Mouse (Mus musculus): ENCODE data around the gene Pmfbp1.
A peak's percentile ranks its signal among the peaks of the same experiment; 100 is the strongest.
"Not testable (repeated sequence)": the region's sequence is repeated elsewhere in the genome, so short reads cannot be mapped to it uniquely, and the experiment has no call there.

The Pmfbp1 gene

GRCm38 (mm10) chr8:109493727-109494126, at the start of gene Pmfbp1:
Gene Pmfbp1 (plus strand): TSS chr8:109494027.
- DNase-seq: no peak

GRCm38 (mm10) chr8:109446896-109447295, 46.9 kb upstream of the Pmfbp1 start:
- not testable (repeated sequence) for DNase-seq

GRCm38 (mm10) chr8:109451000-109451399, 42.8 kb upstream of the Pmfbp1 start:
- DNase-seq: no peak

GRCm38 (mm10) chr8:109455113-109455512, 38.7 kb upstream of the Pmfbp1 start:
- no peak for DNase-seq

- DNase-seq: no peak
These were observed 36.4 kb upstream of the Pmfbp1 start for GRCm38 (mm10) chr8:109457387-109457786.

GRCm38 (mm10) chr8:109458580-109458979, 35.2 kb upstream of the Pmfbp1 start:
- peak; percentile 35 to 39 for DNase-seq

GRCm38 (mm10) chr8:109463075-109463474, 30.8 kb upstream of the Pmfbp1 start:
- no peak for DNase-seq

GRCm38 (mm10) chr8:109463677-109464313, 30.0 kb upstream of the Pmfbp1 start:
- peak in 1 of 2 experiments; percentile 5 for DNase-seq

GRCm38 (mm10) chr8:109464451-109464891, 29.4 kb upstream of the Pmfbp1 start:
- peak; percentile 19 to 26 for DNase-seq

GRCm38 (mm10) chr8:109465056-109465455, 28.8 kb upstream of the Pmfbp1 start:
- DNase-seq: peak in 1 of 2 experiments; percentile 3

- DNase-seq: no peak
These were observed 28.1 kb upstream of the Pmfbp1 start for GRCm38 (mm10) chr8:109465761-109466160.

GRCm38 (mm10) chr8:109467516-109467915, 26.3 kb upstream of the Pmfbp1 start:
- no peak for DNase-seq

GRCm38 (mm10) chr8:109468112-109468511, 25.7 kb upstream of the Pmfbp1 start:
- no peak for DNase-seq

GRCm38 (mm10) chr8:109471876-109472275, 22.0 kb upstream of the Pmfbp1 start:
- no peak for DNase-seq

- DNase-seq: no peak
These were observed 21.4 kb upstream of the Pmfbp1 start for GRCm38 (mm10) chr8:109472400-109472799.

GRCm38 (mm10) chr8:109474442-109475121, 19.2 kb upstream of the Pmfbp1 start:
- no peak for DNase-seq

- no peak for DNase-seq
These were observed 18.4 kb upstream of the Pmfbp1 start for GRCm38 (mm10) chr8:109475436-109475835.

- no peak for DNase-seq
These were observed 15.2 kb upstream of the Pmfbp1 start for GRCm38 (mm10) chr8:109478586-109478985.

GRCm38 (mm10) chr8:109484741-109485140, 9.1 kb upstream of the Pmfbp1 start:
- no peak for DNase-seq

GRCm38 (mm10) chr8:109485530-109485929, 8.3 kb upstream of the Pmfbp1 start:
- no peak for DNase-seq

GRCm38 (mm10) chr8:109492785-109493184, 1.0 kb upstream of the Pmfbp1 start:
- DNase-seq: no peak

- no peak for DNase-seq
These were observed 774 bp downstream of the Pmfbp1 start for GRCm38 (mm10) chr8:109494601-109495000.

- no peak for DNase-seq
These were observed 3.6 kb downstream of the Pmfbp1 start for GRCm38 (mm10) chr8:109497431-109497830.

GRCm38 (mm10) chr8:109499009-109499717, 5.3 kb downstream of the Pmfbp1 start:
- no peak for DNase-seq
